Mouse (Mus musculus): Measurements from ENCODE around the gene Dusp6. TPM values are rescaled to one million over a fixed set of nuclear protein-coding genes. Genes with fewer than 3 reads are reported as not detected.

Dusp6 gene
- polyA plus RNA-seq, 1 experiment = 30.8 TPM

- no peaks in the 10 kb centered on the region for H3K27me3 ChIP-seq (ENCODE audit: control insufficient read depth, insufficient read depth, low read length)
Observed at GRCm38 (mm10) chr10:99227968-99228864, 34.8 kb upstream of the Dusp6 start.

GRCm38 (mm10) chr10:99229031-99229684 is 33.9 kb upstream of the Dusp6 start:
- H3K27ac ChIP-seq (ENCODE audit: insufficient read depth, low read length) = no peak overlapping the region
- TF ChIP-seq CTCF (IDR thresholded peaks at IDR 0.05; ENCODE audit: extremely low read depth, insufficient read depth, insufficient read length, insufficient replicate concordance) (no peak), POLR2A (IDR thresholded peaks at IDR 0.05; ENCODE audit: low read depth, low read length) (no peak)
- H3K4me1 ChIP-seq (ENCODE audit: control insufficient read depth, insufficient read depth, insufficient read length) = peaks cover 14% of the 10 kb centered on the region; the same call in 1 of the 2 replicates
- WGBS = 23% methylated on average over 16 of the region's 16 CpGs
- DNase-seq (ENCODE audit: low read depth in 1 of 2, low spot score in 2 of 2) = no peak
- H3K27me3 ChIP-seq (ENCODE audit: control insufficient read depth, insufficient read depth, low read length) = no peaks in the 10 kb centered on the region
- no peak overlapping the region for H3K4me3 ChIP-seq (ENCODE audit: extremely low read depth, insufficient read depth, insufficient read length)
- H3K36me3 ChIP-seq (ENCODE audit: control insufficient read depth, insufficient read depth, low read length) = no peaks in the 10 kb centered on the region

More at GRCm38 (mm10) chr10:99227968-99228864, 34.8 kb upstream of the Dusp6 start:
- H3K36me3 ChIP-seq (ENCODE audit: control insufficient read depth, insufficient read depth, low read length) = no peaks in the 10 kb centered on the region
- no peak overlapping the region for H3K27ac ChIP-seq (ENCODE audit: insufficient read depth, low read length)
- 14% methylated on average over 17 of the region's 17 CpGs for WGBS
- no peak overlapping the region for H3K4me3 ChIP-seq (ENCODE audit: extremely low read depth, insufficient read depth, insufficient read length)
- no peak for DNase-seq (ENCODE audit: low read depth in 1 of 2, low spot score in 2 of 2)
- TF ChIP-seq CTCF (IDR thresholded peaks at IDR 0.05; ENCODE audit: extremely low read depth, insufficient read depth, insufficient read length, insufficient replicate concordance) (no peak), POLR2A (IDR thresholded peaks at IDR 0.05; ENCODE audit: low read depth, low read length) (no peak)
- peaks cover 14% of the 10 kb centered on the region; the same call in 1 of the 2 replicates for H3K4me1 ChIP-seq (ENCODE audit: control insufficient read depth, insufficient read depth, insufficient read length)

GRCm38 (mm10) chr10:99232518-99233227 is 30.4 kb upstream of the Dusp6 start:
- Histone ChIP-seq H3K4me1 (ENCODE audit: control insufficient read depth, insufficient read depth, insufficient read length) (peaks cover 13% of the 10 kb centered on the region; the same call in 1 of the 2 replicates), H3K4me3 (ENCODE audit: extremely low read depth, insufficient read depth, insufficient read length) (no peak overlapping the region), H3K27me3 (ENCODE audit: control insufficient read depth, insufficient read depth, low read length) (no peaks in the 10 kb centered on the region), H3K27ac (ENCODE audit: insufficient read depth, low read length) (no peak overlapping the region), H3K36me3 (ENCODE audit: control insufficient read depth, insufficient read depth, low read length) (no peaks in the 10 kb centered on the region)
- TF ChIP-seq CTCF (IDR thresholded peaks at IDR 0.05; ENCODE audit: extremely low read depth, insufficient read depth, insufficient read length, insufficient replicate concordance) (no peak), POLR2A (IDR thresholded peaks at IDR 0.05; ENCODE audit: low read depth, low read length) (no peak)
- 75% methylated on average over 7 of the region's 7 CpGs for WGBS
- DNase-seq (ENCODE audit: low read depth in 1 of 2, low spot score in 2 of 2) = no peak

- Histone ChIP-seq H3K27ac (ENCODE audit: insufficient read depth, low read length) (no peak overlapping the region), H3K36me3 (ENCODE audit: control insufficient read depth, insufficient read depth, low read length) (no peaks in the 10 kb centered on the region), H3K27me3 (ENCODE audit: control insufficient read depth, insufficient read depth, low read length) (no peaks in the 10 kb centered on the region), H3K4me1 (ENCODE audit: control insufficient read depth, insufficient read depth, insufficient read length) (no peaks in the 10 kb centered on the region), H3K4me3 (ENCODE audit: extremely low read depth, insufficient read depth, insufficient read length) (no peak overlapping the region)
- DNase-seq (ENCODE audit: low read depth in 1 of 2, low spot score in 2 of 2) = no peak
- WGBS = 97% methylated on average over 8 of the region's 8 CpGs
- TF ChIP-seq POLR2A (IDR thresholded peaks at IDR 0.05; ENCODE audit: low read depth, low read length) (no peak), CTCF (IDR thresholded peaks at IDR 0.05; ENCODE audit: extremely low read depth, insufficient read depth, insufficient read length, insufficient replicate concordance) (no peak)
Observed at GRCm38 (mm10) chr10:99234336-99234735, 28.7 kb upstream of the Dusp6 start.

GRCm38 (mm10) chr10:99235081-99235480 is 27.9 kb upstream of the Dusp6 start:
- H3K4me3 ChIP-seq (ENCODE audit: extremely low read depth, insufficient read depth, insufficient read length) = no peak overlapping the region
- H3K27ac ChIP-seq (ENCODE audit: insufficient read depth, low read length) = no peak overlapping the region
- no peak for DNase-seq (ENCODE audit: low read depth in 1 of 2, low spot score in 2 of 2)
- no peaks in the 10 kb centered on the region for H3K36me3 ChIP-seq (ENCODE audit: control insufficient read depth, insufficient read depth, low read length)
- no peaks in the 10 kb centered on the region for H3K4me1 ChIP-seq (ENCODE audit: control insufficient read depth, insufficient read depth, insufficient read length)
- WGBS = 92% methylated on average over 9 of the region's 9 CpGs
- TF ChIP-seq POLR2A (IDR thresholded peaks at IDR 0.05; ENCODE audit: low read depth, low read length) (no peak), CTCF (IDR thresholded peaks at IDR 0.05; ENCODE audit: extremely low read depth, insufficient read depth, insufficient read length, insufficient replicate concordance) (no peak)
- H3K27me3 ChIP-seq (ENCODE audit: control insufficient read depth, insufficient read depth, low read length) = no peaks in the 10 kb centered on the region

GRCm38 (mm10) chr10:99237205-99237832 is 25.7 kb upstream of the Dusp6 start:
- no peak overlapping the region for H3K27ac ChIP-seq (ENCODE audit: insufficient read depth, low read length)
- 91% methylated on average over 11 of the region's 11 CpGs for WGBS
- DNase-seq (ENCODE audit: low read depth in 1 of 2, low spot score in 2 of 2) = no peak
- H3K27me3 ChIP-seq (ENCODE audit: control insufficient read depth, insufficient read depth, low read length) = no peaks in the 10 kb centered on the region
- TF ChIP-seq POLR2A (IDR thresholded peaks at IDR 0.05; ENCODE audit: low read depth, low read length) = no peak
- no peak for TF ChIP-seq CTCF (IDR thresholded peaks at IDR 0.05; ENCODE audit: extremely low read depth, insufficient read depth, insufficient read length, insufficient replicate concordance)
- no peak overlapping the region for H3K4me3 ChIP-seq (ENCODE audit: extremely low read depth, insufficient read depth, insufficient read length)
- H3K36me3 ChIP-seq (ENCODE audit: control insufficient read depth, insufficient read depth, low read length) = no peaks in the 10 kb centered on the region
- H3K4me1 ChIP-seq (ENCODE audit: control insufficient read depth, insufficient read depth, insufficient read length) = peaks cover 8% of the 10 kb centered on the region; the same call in 1 of the 2 replicates
